Comparison of ENCODE assay signal across 24 mouse cellular contexts in the genomic region with DNA sequence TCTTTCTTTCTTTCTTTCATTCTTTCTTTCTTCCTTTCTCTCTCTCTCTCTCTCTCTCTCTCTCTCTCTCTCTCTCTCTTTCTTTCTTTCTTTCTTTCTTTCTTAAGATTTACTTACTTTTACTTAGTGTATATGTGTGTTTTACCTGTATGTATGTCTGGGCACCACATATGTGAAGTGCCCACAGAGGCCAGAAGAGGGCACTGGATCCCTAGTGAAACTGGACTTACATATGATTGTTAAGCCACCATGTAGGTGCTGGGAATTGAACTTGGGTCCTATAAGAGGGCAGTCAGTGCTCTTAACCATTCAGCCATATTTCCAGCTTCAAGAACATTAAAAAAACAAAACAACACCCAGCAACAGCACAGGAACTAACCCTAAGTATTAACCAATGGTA.
DNase-seq lines count a peak whose midpoint lies in the region; ATAC-seq and TF ChIP-seq lines count a peak whose summit lies in the region.
"Had no signal": no experiment of that assay in that cellular context is flagged by ENCODE, and none has a peak within 500 bp of the region (broad histone marks: within the 10 kb centered on the region; RNA-seq: fewer than 3 reads in every experiment).

No protein-coding gene starts in this region.

- ATAC-seq in midbrain, embryonic 13.5 days = no peak
- ATAC-seq: activated CD4-positive, CD25-positive, alpha-beta regulatory T cell, adult 4 months; forebrain, embryonic 14.5 days; hindbrain, postnatal 0 days had no signal

- H3K27ac ChIP-seq in gastrocnemius, adult 2 months = no peak overlapping the region
- no peak overlapping the region for H3K27ac ChIP-seq in liver, adult 2 months (replicated peaks; ENCODE audit: insufficient read depth, low read depth, low read length)
- no peak overlapping the region for H3K27ac ChIP-seq in MEL (ENCODE audit: control insufficient read depth, low read depth, low read length)
- H3K27ac ChIP-seq in midbrain, embryonic 13.5 days = no peak overlapping the region
- H3K27ac ChIP-seq: embryonic facial prominence, embryonic 15.5 days; heart, embryonic 15.5 days; hindbrain, embryonic 10.5 days; hindbrain, postnatal 0 days; kidney, postnatal 0 days; left cerebral cortex, adult 2 months; midbrain, embryonic 12.5 days had no signal

- peaks cover 21% of the 10 kb centered on the region; the same call in 1 of the 2 replicates for H3K36me3 ChIP-seq in liver, adult 2 months (ENCODE audit: control insufficient read depth, insufficient read depth, low read length)
- H3K36me3 ChIP-seq in MEL (ENCODE audit: control insufficient read depth in 1 of 2, insufficient read depth in 2 of 2, low read length in 2 of 2) = no peaks in the 10 kb centered on the region
- H3K36me3 ChIP-seq in splenic B cell, adult 2 months (ENCODE audit: control insufficient read depth, insufficient read depth, low read length, poor library complexity, severe bottlenecking) = no peaks in the 10 kb centered on the region
- H3K36me3 ChIP-seq in midbrain, embryonic 13.5 days = no peaks in the 10 kb centered on the region
- H3K36me3 ChIP-seq: embryonic facial prominence, embryonic 15.5 days; midbrain, embryonic 12.5 days had no signal

- peak; percentile 55 for TF ChIP-seq RAD21 in MEL (IDR thresholded peaks at IDR 0.05; ENCODE audit: low read depth, low read length)

- TF ChIP-seq EP300 in MEL (IDR thresholded peaks at IDR 0.05; ENCODE audit: low read depth in 1 of 2, low read length in 2 of 2) = no peak

- H3K4me1 ChIP-seq in liver, adult 2 months (ENCODE audit: control insufficient read depth, insufficient read depth, low read length) = no peaks in the 10 kb centered on the region
- no peaks in the 10 kb centered on the region for H3K4me1 ChIP-seq in MEL (ENCODE audit: control insufficient read depth in 1 of 2, insufficient read depth in 2 of 2, low read length in 2 of 2)
- H3K4me1 ChIP-seq in midbrain, embryonic 13.5 days (replicated peaks) = no peaks in the 10 kb centered on the region
- H3K4me1 ChIP-seq: embryonic facial prominence, embryonic 15.5 days; hindbrain, embryonic 10.5 days; midbrain, embryonic 12.5 days had no signal

- no peaks in the 10 kb centered on the region for H3K27me3 ChIP-seq in liver, adult 2 months (ENCODE audit: control insufficient read depth, insufficient read depth, low read length)
- peaks cover 2 to 4% of the 10 kb centered on the region in 2 experiments; a peak in 2 of 4 replicates for H3K27me3 ChIP-seq in MEL (ENCODE audit: control insufficient read depth in 1 of 2, insufficient read depth in 2 of 2, low read length in 2 of 2)
- H3K27me3 ChIP-seq in splenic B cell, adult 2 months (ENCODE audit: control insufficient read depth, insufficient read depth, low read length, poor library complexity, severe bottlenecking) = no peaks in the 10 kb centered on the region
- no peaks in the 10 kb centered on the region for H3K27me3 ChIP-seq in midbrain, embryonic 13.5 days
- H3K27me3 ChIP-seq: embryonic facial prominence, embryonic 15.5 days; heart, embryonic 15.5 days; midbrain, embryonic 12.5 days had no signal

- intact Hi-C loops in gastrocnemius, adult 2 months (cut with DNase I) = no loop called here
- intact Hi-C loops in gastrocnemius, postnatal 14 days (cut with DNase I; ENCODE audit: low total_unique reads) = no loop called here

- no peak for DNase-seq in gastrocnemius, adult 2 months
- no peak for DNase-seq in gastrocnemius, postnatal 14 days
- no peak for DNase-seq in liver, adult 2 months (ENCODE audit: extremely low read depth, low read depth, low spot score)
- DNase-seq in liver (no peak), MEL (ENCODE audit: low read depth, low spot score) (peak; percentile 56)
- peak; percentile 36 for DNase-seq in splenic B cell, adult 2 months (ENCODE audit: low read depth, low spot score)
- DNase-seq in adrenal gland, adult 8-10 months = no peak
- DNase-seq: adrenal gland, postnatal 10 days; cerebellum, adult 18-20 months; cerebellum, postnatal 25 days; gastrocnemius, postnatal 25 days; kidney, adult 11 months; lung, postnatal 10 days; thymus, postnatal 14 days had no signal

- H3K4me3 ChIP-seq in gastrocnemius, adult 2 months = no peak overlapping the region
- H3K4me3 ChIP-seq in liver, adult 2 months (ENCODE audit: insufficient read depth, low read depth, low read length) = no peak overlapping the region
- H3K4me3 ChIP-seq in MEL (ENCODE audit: control insufficient read depth in 1 of 2, insufficient read depth in 1 of 2, low read depth in 2 of 2, low read length in 2 of 2) = no peak overlapping the region
- no peak overlapping the region for H3K4me3 ChIP-seq in midbrain, embryonic 13.5 days (replicated peaks)
- H3K4me3 ChIP-seq: embryonic facial prominence, embryonic 15.5 days; heart, embryonic 15.5 days; hindbrain, embryonic 10.5 days; left cerebral cortex, adult 2 months; midbrain, embryonic 12.5 days had no signal

- no peak overlapping the region for H3K4me2 ChIP-seq in midbrain, embryonic 13.5 days (replicated peaks)
- H3K4me2 ChIP-seq: embryonic facial prominence, embryonic 15.5 days; heart, embryonic 15.5 days; midbrain, embryonic 12.5 days had no signal

- no peaks in the 10 kb centered on the region for H3K9me3 ChIP-seq in MEL (replicated peaks; ENCODE audit: insufficient read depth, low read length)
- no peaks in the 10 kb centered on the region for H3K9me3 ChIP-seq in midbrain, embryonic 13.5 days
- H3K9me3 ChIP-seq: embryonic facial prominence, embryonic 15.5 days; heart, embryonic 15.5 days; midbrain, embryonic 12.5 days had no signal

- no peak for TF ChIP-seq POLR2A in liver, adult 2 months (IDR thresholded peaks at IDR 0.05; ENCODE audit: extremely low read depth, insufficient read depth, low read length)
- no peak for TF ChIP-seq POLR2A in MEL (IDR thresholded peaks at IDR 0.05; ENCODE audit: control insufficient read depth in 1 of 2, insufficient read depth in 1 of 2, low read depth in 1 of 2, low read length in 2 of 2, poor library complexity in 1 of 2)

- peak; percentile 33; the same call in 1 of the 2 replicates for TF ChIP-seq CTCF in gastrocnemius, adult 2 months (IDR thresholded peaks at IDR 0.05)
- 0 out of 2 replicates have a peak, but pooled peaks have one; percentile 12 for TF ChIP-seq CTCF in liver, adult 2 months (IDR thresholded peaks at IDR 0.05; ENCODE audit: low read depth, low read length)
- TF ChIP-seq CTCF in MEL (IDR thresholded peaks at IDR 0.05 in 2 of 3, conservative IDR thresholded peaks at IDR 0.05 in 1 of 3; ENCODE audit: control insufficient read depth in 1 of 3, insufficient read depth in 1 of 3, low read depth in 2 of 3, low read length in 3 of 3, poor library complexity in 1 of 3, severe bottlenecking in 1 of 3) = peak; percentile 29 to 55 (median 49); a peak in 5 of 6 replicates

- H3K9ac ChIP-seq in liver, adult 2 months (ENCODE audit: low read depth, low read length) = no peak overlapping the region
- no peak overlapping the region for H3K9ac ChIP-seq in MEL (ENCODE audit: control insufficient read depth, low read depth, low read length, poor library complexity, severe bottlenecking)
- no peak overlapping the region for H3K9ac ChIP-seq in midbrain, embryonic 13.5 days (replicated peaks)
- H3K9ac ChIP-seq: embryonic facial prominence, embryonic 15.5 days; heart, embryonic 15.5 days; midbrain, embryonic 12.5 days had no signal

- no peaks in the 10 kb centered on the region for H3K79me2 ChIP-seq in liver, adult 2 months (ENCODE audit: control insufficient read depth, insufficient read depth, low read length)
- no peaks in the 10 kb centered on the region for H3K79me2 ChIP-seq in MEL (ENCODE audit: control insufficient read depth, insufficient read depth, low read length, poor library complexity)

TF ChIP-seq in MEL, 35 proteins besides CTCF, POLR2A, EP300 and RAD21:
- TF ChIP-seq MYC (IDR thresholded peaks at IDR 0.05; ENCODE audit: low read depth, low read length) (no peak), SMC3 (IDR thresholded peaks at IDR 0.05; ENCODE audit: low read depth, low read length) (peak; percentile 42)

Comparison
In these comparisons a context has a peak if more than half of its experiments do, and no peak if none do; other contexts are left out.
1. DNase-seq: peak in MEL (single experiment) and splenic B cell, adult 2 months (single experiment); none in gastrocnemius, adult 2 months (single experiment), gastrocnemius, postnatal 14 days (single experiment), liver, adult 2 months (single experiment), liver (single experiment) and adrenal gland, adult 8-10 months (single experiment).
2. Peak in every context shown above with its lines, with median percentiles within 50 percentile points of each other: CTCF ChIP-seq.